Mouse (Mus musculus) embryonic facial prominence, embryonic 14.5 days (tissue): ENCODE results near the gene Cd38. TPM values are rescaled to one million over a fixed set of nuclear protein-coding genes. Genes with fewer than 3 reads are reported as not detected.

Source experiments
- polyA plus RNA-seq: library from polyadenylated mRNA; unstranded; fragments of >200 nt; fragmentation: Nextera tagmentation; extraction: Ambion mirVana; gene quantifications from 2 replicates; pipeline ENCODE4 v1.2.1, GENCODE M21; 2014

Cd38 gene
- polyA plus RNA-seq, 1 experiment from 2014 or later: 7.8 TPM

Other genes with a start within 250 kb of the Cd38 start
- 8.7 and 9.0 TPM in 2 replicates for gene Cc2d2a, start 206.2 kb upstream of the Cd38 start, polyA plus RNA-seq
- gene Bst1, start 49.7 kb upstream of the Cd38 start, polyA plus RNA-seq: 0.14 and 0.47 TPM in 2 replicates
- 61.6 and 64.1 TPM in 2 replicates for gene Fbxl5, start 46.9 kb upstream of the Cd38 start, polyA plus RNA-seq
- not detected in 2 replicates for gene Gm7879, start 44.6 kb downstream of the Cd38 start, polyA plus RNA-seq
- 41.9 and 43.4 TPM in 2 replicates for gene Fgfbp1, start 113.2 kb downstream of the Cd38 start, polyA plus RNA-seq
- 27.2 and 29.7 TPM in 2 replicates for gene Prom1, start 233.5 kb downstream of the Cd38 start, polyA plus RNA-seq